Mouse (Mus musculus) heart, postnatal 4 days (tissue): Measurements from ENCODE around the gene Fpgt. TPM values are rescaled to one million over a fixed set of nuclear protein-coding genes. Genes with fewer than 3 reads are reported as not detected.

Experiments used
- DNase-seq: peaks from one replicate; pipeline ENCODE4 v3.0.0; 2021
- total RNA-seq, 2 experiments: library from RNA; stranded (reverse); gene quantifications; 2 replicates each; pipeline ENCODE4 v1.2.3; 2021

Fpgt gene
- 10 to 100 TPM; 10.5 to 11.6 TPM for total RNA-seq

DNA sequence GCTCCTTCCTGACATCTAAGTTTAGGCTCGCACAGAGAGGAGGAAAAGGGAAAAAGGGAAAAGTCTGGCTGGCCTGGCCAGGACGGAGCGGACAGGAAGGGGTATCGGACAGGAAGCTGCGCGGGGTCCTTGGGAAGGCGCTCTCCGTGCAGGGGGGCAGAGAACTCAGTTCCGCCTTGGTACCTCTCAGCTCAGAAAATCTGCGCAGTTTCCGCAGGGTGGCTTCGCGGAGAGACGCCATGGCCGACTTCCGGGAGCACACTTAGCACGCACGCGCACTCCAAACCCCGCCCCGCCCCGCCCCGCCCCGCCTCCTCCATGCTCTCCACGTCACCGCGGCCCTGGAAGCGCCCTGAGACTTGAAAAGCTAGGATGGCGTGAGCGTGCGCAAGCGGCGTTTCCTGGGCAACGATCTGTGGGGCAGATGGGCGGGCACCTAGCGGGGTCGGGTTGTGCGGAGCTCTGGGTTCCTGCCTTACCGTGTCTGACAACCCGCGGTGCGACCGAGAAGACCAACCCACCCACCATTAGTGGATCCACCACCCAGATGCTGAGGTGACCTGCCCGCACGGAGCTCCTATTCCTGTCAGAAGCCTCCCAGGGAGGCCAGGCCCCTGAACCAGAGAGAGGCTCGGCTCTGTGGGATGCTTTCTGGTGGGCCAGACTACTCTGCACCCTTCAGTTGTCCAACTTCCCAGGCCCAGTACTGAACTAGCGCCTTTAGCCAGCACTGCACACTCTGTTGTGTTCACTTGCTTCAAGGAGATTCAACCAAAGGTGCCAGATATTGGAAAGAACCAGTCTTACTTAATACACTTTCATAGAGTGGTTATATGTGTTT is at the start of gene Fpgt, which contains the start of gene Lrriq3:
TSS of gene Fpgt (minus strand) at position 288 of the 841 bp plus-strand sequence.
TSS of gene Lrriq3 (plus strand) at position 319 of the 841 bp plus-strand sequence.
- DNase-seq = peak; percentile 93

DNA sequence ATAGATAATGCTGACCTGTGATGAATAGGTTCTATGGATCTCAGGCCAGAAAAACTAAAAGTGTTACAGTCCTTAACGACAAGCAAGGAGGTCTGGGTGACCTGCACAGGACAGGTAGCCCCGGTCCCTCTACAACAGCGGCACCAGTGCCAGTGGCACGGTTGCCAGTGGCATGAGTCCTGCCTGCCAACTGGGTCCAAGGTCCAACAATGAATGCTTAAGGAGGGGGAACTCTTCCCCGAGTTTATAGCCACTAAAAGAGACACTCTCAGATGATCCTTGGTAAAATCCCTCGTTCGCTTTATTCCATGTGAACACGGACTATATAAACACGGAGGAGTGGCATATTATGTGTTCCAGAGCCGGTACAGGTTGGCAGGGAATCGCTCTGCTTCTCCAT is 47.8 kb upstream of the Fpgt start:
- no peak for DNase-seq

DNA sequence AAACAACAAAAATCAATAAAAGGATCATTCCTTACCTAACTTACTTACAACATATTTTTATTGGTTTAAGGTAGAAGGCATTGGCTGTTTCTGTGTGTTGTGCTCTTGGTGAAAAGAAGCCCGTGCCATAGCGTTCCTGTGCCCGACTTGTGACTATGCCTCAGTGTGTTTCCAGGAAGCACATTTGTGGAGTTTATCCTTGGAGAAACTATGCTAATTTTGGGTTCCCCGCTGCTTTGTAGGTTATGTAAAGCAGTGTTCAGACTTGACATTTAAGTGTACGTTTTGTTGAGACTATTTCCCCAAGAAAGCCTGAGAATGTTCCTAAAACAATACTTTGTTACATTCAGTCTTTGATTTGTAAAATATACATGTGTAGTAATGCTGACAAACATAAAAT is 44.5 kb upstream of the Fpgt start:
- no peak for DNase-seq

DNA sequence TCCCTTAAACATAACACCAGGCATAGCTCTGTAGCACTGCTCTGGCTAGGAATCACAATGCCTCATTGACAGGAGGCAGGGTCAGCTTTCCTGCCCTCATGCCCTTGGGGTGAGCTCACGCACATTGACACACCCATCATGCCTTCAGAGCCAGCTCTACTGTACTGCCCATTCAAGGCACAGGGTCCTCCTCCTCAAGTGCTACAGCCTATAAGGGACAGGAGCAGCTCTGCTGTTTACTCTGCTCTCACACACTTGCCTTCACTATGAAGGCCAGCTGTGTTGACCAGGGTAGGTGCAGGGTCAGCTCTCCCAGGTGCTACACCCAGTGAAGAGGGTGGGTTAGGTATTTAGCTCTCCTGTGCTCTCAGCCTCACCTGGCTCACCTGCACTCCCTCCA is 12.8 kb upstream of the Fpgt start:
- no peak for DNase-seq

DNA sequence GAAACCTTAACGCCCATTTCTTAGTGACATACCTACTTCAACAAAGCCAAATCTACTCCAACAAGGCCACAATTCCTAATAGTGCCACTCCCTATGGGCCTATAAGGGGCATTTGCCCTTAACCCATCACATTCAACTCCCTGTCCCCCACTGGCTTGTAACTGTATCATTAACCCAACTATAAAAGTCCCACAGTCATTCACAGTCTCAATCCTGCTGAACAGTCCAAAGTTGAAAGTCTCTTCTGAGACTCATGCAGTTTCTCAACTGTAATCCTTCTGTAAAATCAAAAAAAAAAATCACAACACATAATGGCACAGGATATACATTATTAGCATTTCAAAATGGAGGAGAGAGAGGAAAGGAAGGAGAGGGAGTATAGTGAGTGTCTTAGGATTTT is 6.1 kb upstream of the Fpgt start:
- no peak for DNase-seq

DNA sequence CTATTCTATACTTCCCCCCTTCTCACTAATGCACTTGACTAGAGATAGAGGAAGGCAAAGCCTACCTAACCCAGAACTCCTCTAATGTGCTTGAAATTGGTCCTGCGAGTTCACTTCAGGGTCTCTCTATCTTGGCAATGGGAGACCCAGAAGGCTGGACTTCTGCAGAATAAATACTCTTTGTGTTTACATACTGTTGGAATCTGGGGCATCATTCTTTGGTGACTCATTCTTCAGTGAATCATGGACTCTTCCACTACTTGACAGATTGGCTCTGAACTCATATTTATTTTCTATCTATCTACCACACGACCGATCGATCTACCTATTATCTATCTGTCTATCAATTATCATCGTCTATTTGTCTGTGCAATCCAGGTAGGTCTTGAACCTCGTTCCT is 1.1 kb downstream of the Fpgt start:
- DNase-seq = no peak

DNA sequence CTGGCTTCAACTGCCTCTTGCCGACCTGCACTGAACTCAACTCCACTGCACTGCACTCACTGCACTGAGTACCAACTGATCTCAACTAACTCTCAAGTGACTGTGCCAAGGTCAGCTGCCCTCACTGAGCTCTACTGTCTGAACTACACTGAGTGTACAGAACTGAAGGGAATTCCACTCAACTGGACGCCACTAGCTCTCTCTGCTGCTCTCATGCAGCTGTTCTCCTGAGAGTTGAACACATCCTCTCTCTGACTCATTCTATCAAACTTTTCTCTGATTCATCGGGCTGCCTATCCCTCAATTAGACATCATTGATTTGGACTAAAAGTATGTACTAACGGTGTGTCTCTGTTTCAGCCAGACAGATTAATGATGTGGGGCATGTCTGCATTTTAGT is 15.3 kb downstream of the Fpgt start:
- DNase-seq = no peak

DNA sequence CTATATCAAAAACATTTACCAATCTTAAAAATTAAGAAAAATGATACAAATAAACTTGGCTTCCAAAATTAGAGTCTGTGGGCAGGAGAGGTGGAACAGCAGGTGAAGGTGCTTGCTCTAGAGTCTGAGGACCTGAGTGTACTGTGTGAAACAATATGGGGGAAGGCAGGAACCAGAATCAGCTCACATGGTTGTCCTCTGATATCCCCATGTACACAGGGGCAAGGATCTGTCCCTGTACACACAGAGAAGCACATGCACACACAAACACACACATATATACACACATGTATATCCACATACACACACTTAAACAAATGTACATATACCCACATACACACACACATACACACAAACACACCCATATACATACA is 33.8 kb downstream of the Fpgt start:
- DNase-seq = no peak

DNA sequence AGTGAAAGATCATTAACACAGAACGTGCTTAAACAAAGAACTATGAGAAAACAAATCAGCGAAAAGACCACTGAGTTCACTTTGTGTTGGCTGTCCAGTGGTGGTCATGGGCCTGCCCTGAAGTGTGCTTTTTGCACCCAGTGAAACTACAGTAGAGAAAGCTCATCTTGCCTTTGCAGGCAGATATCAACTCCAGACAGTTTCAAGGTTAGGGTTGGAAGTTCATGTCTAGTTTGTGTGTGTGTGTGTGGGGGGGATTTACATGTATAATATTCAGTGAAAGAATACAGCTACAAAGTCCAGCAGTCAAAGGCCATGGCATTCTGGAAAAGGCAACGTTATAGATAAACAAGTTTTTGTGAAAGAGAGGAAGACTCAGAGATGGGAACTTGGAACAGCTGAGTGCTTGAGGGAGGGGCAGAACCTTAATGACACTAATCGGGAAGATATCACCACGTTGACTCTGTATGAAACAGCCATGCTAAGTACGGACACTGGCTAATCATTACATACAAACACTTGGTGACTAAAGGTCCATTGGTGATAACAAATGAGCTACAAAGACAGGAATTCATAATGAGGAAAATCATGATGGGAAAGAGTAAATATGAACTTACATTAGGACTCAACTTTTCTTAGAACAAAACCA is 34.3 kb downstream of the Fpgt start:
- no peak for DNase-seq

DNA sequence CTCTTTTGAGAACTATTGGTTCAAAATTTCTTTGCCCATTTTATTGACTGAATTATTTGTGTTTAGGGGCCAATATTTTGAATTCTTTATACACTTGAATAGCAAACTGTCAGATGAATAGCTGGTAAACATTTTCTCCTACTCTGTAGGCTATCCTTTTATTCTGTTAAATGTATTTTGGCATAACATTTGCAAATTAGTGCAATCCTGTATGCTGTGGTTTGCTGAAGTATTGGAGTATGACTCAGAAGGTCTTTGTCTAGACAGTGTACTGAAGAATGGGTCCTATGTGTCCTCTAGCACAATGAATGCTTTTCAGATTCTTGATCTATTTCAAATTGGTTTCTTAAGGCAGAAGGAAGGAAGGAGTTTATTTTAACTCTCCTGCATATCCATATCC is 35.6 kb downstream of the Fpgt start:
- DNase-seq = no peak

DNA sequence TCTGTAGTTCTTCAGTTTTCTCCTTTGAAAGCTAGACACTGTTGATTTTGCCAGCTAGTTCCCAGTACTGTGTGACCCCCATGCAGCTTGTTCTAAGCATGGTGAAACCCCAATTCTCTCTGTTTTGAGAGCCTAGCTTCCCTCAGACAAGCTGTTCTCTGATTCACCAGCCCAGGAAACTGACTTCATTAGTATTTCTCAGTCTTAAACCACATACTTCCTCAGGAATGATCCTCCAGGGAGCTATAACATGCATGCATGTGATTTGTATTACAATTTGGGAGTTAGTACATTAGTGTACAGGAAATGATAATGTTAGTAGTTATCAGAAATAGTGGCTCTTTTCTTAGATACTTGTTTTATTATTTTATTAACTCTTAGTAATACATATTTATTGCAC is 36.6 kb downstream of the Fpgt start:
- DNase-seq = no peak

DNA sequence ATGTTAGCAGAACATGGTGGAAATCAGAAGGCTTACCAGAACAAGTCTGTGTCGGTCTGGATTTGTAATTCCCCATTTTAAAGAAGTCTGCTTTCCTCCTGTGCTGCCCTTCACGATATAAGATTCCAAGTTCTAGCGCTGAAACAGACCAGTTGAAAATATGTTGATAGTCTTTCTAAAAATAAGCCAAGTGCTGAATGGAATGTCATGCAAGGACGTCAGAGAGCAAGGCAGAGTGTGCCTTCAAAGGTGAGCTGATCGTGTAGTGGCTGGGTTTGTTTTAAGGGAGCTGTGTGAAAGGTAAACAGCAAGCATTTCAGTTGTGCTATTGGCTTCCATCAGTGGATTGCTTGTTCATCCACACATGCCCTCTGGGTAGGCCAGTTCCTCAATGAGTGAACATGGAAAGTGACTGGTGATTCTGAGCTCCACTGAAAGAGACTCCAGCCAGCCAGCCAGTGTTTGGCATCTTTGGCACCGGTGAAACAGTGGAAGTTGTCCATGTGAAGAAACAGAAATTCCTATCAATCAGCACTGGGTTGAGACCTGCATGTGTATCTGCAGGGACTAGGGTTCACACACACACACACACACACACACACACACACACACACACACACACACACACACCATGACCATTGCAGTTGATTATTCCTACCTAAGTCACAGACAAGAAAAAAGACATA is 37.8 kb downstream of the Fpgt start, which contains the start of gene Tnni3k:
TSS of gene Tnni3k (minus strand) at position 177 of the 686 bp plus-strand sequence.
- peak; percentile 56 for DNase-seq

DNA sequence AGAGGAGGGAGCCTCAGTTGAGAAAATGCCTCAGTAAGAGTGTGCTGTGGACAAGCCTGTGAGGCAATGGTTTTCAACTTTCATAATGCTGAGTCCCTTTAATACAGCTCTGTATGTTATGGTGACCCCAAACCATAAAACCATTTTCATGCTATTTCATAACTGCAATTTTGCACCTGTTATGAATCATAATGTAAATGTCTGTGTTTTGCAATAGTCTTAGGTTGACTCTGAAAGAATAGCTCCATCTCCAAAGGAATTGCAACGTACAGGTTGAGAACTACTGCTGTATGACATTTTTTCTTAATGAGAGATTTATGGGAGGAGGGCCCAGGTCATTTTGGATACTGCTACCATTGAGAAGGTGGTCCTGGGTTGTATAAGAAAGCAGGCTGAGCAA is 40.0 kb downstream of the Fpgt start:
- no peak for DNase-seq

DNA sequence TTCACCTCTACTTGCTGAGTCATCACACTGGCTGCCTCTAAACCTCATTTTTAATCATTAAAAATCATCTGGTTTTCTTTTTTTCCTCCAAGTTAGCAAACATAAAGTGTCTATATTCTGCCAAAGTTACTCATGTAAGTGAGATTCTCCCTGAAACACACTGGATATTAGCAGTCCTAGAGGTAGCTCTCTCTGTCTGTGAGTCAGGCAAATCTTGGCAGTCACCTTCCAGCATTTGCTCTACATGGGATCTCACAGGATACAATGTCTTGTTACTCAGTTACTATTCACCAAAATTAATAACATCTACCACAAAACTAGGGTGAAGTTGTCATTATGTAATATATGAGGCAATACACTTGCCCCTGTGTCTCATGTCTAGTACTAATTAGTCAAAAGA is 41.2 kb downstream of the Fpgt start:
- DNase-seq = no peak

DNA sequence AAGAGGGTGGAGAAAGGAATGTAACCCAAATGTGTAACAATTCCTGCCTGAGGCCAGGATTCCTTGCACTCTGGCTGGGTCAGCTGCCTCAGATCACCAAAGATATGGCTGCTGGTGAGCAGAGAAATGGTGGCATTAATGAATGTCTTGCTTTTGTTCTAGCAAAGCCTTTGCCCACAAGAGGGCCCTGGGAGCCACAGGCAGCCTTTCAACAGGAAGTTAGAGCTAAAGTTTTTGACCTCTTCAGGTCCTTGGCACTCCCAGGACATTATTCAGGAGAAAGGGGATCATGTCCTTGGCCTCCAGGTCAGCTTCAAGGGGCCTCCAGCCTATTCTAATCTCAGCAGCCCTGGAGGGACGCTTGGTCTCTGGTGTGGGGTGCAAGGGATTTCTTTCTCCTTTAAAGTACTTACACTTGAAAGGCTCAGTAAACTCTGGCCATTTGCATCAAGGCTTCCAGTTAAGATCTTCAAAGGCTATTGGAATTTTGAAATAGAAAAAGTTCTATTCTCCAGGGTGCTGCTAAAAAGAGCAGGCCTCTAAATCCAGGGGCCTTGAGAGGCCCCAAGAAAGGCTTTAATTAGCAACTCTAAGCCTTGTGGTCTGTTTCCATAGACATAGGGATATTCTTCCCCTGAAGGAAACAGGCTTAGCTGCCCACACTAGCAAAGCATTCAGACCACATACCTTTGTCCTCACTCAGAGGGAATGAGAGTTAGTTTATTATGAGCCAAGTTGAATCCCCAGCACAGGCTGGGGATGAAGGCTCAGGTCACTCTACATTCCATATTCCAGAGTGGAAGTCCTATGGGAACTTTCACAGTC is 54.0 kb downstream of the Fpgt start:
- DNase-seq = peak; percentile 20

Other genes with a start within 250 kb of the Fpgt start
- 100 to 1,000 TPM; 116 to 120 TPM for gene Tnni3k, start 38.0 kb downstream of the Fpgt start, total RNA-seq
- gene Lrriq3, start within 50 bp of the Fpgt start, total RNA-seq = under 1 TPM; 0.32 to 0.33 TPM